Mouse (Mus musculus) erythroblast, adult 5-6 weeks (primary cell): ENCODE measurements around the gene Aldh2. TPM values are rescaled to one million over a fixed set of nuclear protein-coding genes. Genes with fewer than 3 reads are reported as not detected.

Source experiments
- ATAC-seq: replicated peaks from 2 replicates; pipeline ENCODE4 v1.8.0; 2016; ENCODE audit warnings: moderate number of reproducible peaks, mild to moderate bottlenecking, moderate TSS enrichment, inconsistent platforms; ENCODE audit not compliant: poor library complexity, low FRiP score, severe bottlenecking
- total RNA-seq, 2 experiments: library from RNA; stranded (forward) in 1 of 2; stranded (reverse) in 1 of 2; fragments of 150-400 nt in 1 of 2; fragments of 200-764, 138-1000 nt in 1 of 2; gene quantifications; 2 replicates each; pipeline versions ENCODE4 v1.2.3 to v1.2.4; 2015 to 2017; ENCODE audit warnings: low replicate concordance in 2 of 2

Aldh2 gene
- total RNA-seq, 2 experiments from 2014 or later = 28.2 to 99.4 TPM

GRCm38 (mm10) chr5:121564468-121564895, 29.1 kb downstream of the Aldh2 start:
- ATAC-seq = peak; percentile 74

- ATAC-seq = no peak
These were observed 31.2 kb downstream of the Aldh2 start for GRCm38 (mm10) chr5:121562436-121562835.

- no peak for ATAC-seq
These were observed 44.4 kb downstream of the Aldh2 start for GRCm38 (mm10) chr5:121549196-121549595.

- no peak for ATAC-seq
These were observed 46.5 kb downstream of the Aldh2 start for GRCm38 (mm10) chr5:121547084-121547483.

- peak; percentile 63 for ATAC-seq
These were observed 47.1 kb downstream of the Aldh2 start for GRCm38 (mm10) chr5:121546530-121546895.

- peak; percentile 94 for ATAC-seq
These were observed 47.7 kb downstream of the Aldh2 start, which contains the start of gene Mapkapk5 for GRCm38 (mm10) chr5:121545793-121546529. Gene Mapkapk5, minus strand, starts transcription at chr5:121545905.

- ATAC-seq = peak; percentile 35
These were observed 48.5 kb downstream of the Aldh2 start, which contains the start of the genes Adam1a and Gm42878 for GRCm38 (mm10) chr5:121544910-121545792. Gene Adam1a, minus strand, starts transcription at chr5:121545482. Gene Gm42878, minus strand, starts transcription at chr5:121545482.

- no peak for ATAC-seq
These were observed 50.3 kb downstream of the Aldh2 start for GRCm38 (mm10) chr5:121543370-121543769.

GRCm38 (mm10) chr5:121541235-121541634, 52.4 kb downstream of the Aldh2 start:
- no peak for ATAC-seq

- ATAC-seq = no peak
These were observed 53.6 kb downstream of the Aldh2 start for GRCm38 (mm10) chr5:121540066-121540465.

GRCm38 (mm10) chr5:121537588-121537987, 56.0 kb downstream of the Aldh2 start:
- no peak for ATAC-seq

- no peak for ATAC-seq
These were observed 56.6 kb downstream of the Aldh2 start for GRCm38 (mm10) chr5:121536921-121537555.

GRCm38 (mm10) chr5:121535116-121535515, 58.5 kb downstream of the Aldh2 start:
- ATAC-seq = no peak

GRCm38 (mm10) chr5:121534521-121534920, 59.1 kb downstream of the Aldh2 start:
- ATAC-seq = peak; percentile 54

- ATAC-seq = no peak
These were observed 66.7 kb downstream of the Aldh2 start for GRCm38 (mm10) chr5:121526961-121527360.

GRCm38 (mm10) chr5:121526526-121526925, 67.1 kb downstream of the Aldh2 start:
- ATAC-seq = no peak

GRCm38 (mm10) chr5:121525774-121526450, 67.7 kb downstream of the Aldh2 start:
- ATAC-seq = no peak

- peak; percentile 39; the same call in 1 of the 2 replicates for ATAC-seq
These were observed 73.9 kb downstream of the Aldh2 start for GRCm38 (mm10) chr5:121519758-121520157.

GRCm38 (mm10) chr5:121518983-121519382, 74.6 kb downstream of the Aldh2 start:
- ATAC-seq = no peak
